Mouse (Mus musculus) Patski (cell line): Measurements from ENCODE around the gene Phf1. TPM values are rescaled to one million over a fixed set of nuclear protein-coding genes. Genes with fewer than 3 reads are reported as not detected.

ENCODE experiments used
- ATAC-seq: fragments of 100-300 bp; one replicate; pipeline ENCODE4 v1.8.0; 2021
- CTCF ChIA-PET: fragments of 350-600 bp; sonication (Branson Sonifier 250); formaldehyde crosslinking; loops from one replicate; lab custom pipeline; 2022; ENCODE audit warnings: inconsistent platforms; lab: Charles Lee
- POLR2A ChIA-PET: fragments of 350-600 bp; sonication (Branson Sonifier 250); formaldehyde crosslinking; loops from one replicate; lab custom pipeline; 2022; ENCODE audit warnings: antibody characterized with exemption, inconsistent platforms; lab: Charles Lee
- DNase-seq: peaks from one replicate; pipeline ENCODE4 v3.0.0-alpha.2; 2011; ENCODE audit warnings: low read depth, low spot score
- H3K27me3 ChIP-seq: fragments of 371-371 bp; one replicate; pipeline ENCODE4 v1.5.1; 2021
- CTCF ChIP-seq: fragments of 100-300 bp; IDR thresholded peaks from one replicate; pipeline ENCODE4 v1.5.1; 2021
- in situ Hi-C: fragments of 300-500 bp; cut with MboI; formaldehyde crosslinking; loops from 3 replicates; pipeline ENCODE4 v1.11.1; 2018; ENCODE audit warnings: low pct_unique_long_range_greater_than_20kb, mixed read lengths
- polyA plus RNA-seq: library from polyadenylated mRNA; unstranded; gene quantifications from one replicate; pipeline ENCODE4 v1.2.3, GENCODE M21; 2021

Gene Phf1
- polyA plus RNA-seq, 1 experiment from 2014 or later, result 37.2 TPM

DNA sequence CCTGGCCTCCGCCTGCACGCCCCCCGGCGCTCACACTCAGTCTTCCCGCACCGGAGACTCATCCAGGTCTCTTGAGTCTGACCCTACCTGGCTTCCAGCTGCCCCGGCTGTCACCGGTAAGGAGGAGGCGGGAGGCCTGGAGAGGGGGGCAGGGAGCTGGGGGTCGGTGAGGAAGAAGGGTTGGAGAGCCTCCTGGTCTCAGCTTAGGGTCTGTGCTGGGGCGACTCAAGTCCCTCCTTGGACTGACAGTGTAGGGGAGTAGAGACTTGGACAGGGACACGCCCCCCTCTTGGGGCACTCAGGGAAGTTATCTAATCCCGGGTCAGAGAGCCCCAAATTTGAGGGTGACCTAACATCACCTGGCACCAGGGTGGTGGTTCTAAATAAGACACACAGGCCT, 567 bp downstream of the Phf1 start:
- H3K27me3 ChIP-seq, result no peaks in the 10 kb centered on the region
- TF ChIP-seq CTCF, result no peak
- in situ Hi-C loops, result loop anchor here (5.0 to 25.0 kb wide), 2 partner anchors 94 to 179 kb away; partner anchors contain the start of gene Bak1

DNA sequence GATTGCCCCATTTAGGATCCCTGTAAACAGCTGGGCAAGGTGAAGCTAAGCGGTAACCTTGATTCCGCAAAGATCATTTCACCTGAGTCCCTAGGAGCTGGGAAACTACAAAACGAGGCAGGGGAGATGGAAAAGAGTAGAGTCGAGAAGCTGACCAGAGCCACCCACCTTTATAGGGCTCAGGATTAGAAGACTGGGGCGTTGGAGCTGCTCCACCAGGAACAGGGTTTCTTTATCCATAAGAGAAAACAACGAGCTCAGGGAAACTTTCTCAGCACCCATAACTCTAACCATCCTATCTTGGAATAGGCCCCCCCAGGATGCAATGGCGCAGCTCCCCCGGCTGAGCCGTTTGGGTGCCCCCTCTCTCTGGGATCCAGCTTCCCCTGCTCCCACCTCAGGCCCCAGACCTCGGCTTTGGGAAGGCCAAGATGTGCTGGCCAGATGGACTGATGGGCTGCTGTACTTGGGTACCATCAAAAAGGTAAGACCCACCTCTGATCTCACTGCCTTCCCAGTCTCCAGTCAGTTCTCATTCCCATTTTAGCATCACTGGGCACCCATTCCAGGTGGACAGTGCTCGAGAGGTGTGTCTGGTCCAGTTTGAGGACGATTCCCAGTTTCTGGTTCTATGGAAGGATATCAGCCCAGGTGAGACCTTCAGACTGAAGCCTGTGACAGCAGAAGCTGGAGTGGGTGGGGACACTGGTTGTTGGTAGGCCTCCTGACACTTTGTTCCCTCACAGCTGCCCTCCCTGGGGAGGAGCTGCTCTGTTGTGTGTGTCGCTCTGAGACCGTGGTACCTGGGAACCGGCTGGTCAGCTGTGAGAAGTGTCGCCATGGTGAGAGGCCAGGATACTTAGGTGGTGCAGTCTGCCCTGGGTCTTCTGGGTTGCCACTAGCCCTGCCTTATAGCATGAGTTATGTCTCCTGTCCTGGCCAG, 1.3 kb downstream of the Phf1 start:
- DNase-seq (no peak), ATAC-seq (no peak)
- H3K27me3 ChIP-seq, result no peaks in the 10 kb centered on the region
- CTCF ChIA-PET, result interaction anchor here (1.6 kb wide), 1 partner anchor 9 kb away, joined by 3 read pairs; no protein-coding TSS in a partner anchor
- in situ Hi-C loops, result loop anchor here (5.0 to 25.0 kb wide), 2 partner anchors 93 to 178 kb away; partner anchors contain the start of gene Bak1
- TF ChIP-seq CTCF, result no peak
- POLR2A ChIA-PET, result interaction anchor here (1.2 kb wide), 1 partner anchor 95 kb away, joined by 4 read pairs; no protein-coding TSS in a partner anchor

More for the DNA sequence above, 567 bp downstream of the Phf1 start:
- no peak for ATAC-seq
- ChIA-PET POLR2A (interaction anchor here (0.6 to 1.2 kb wide), 2 partner anchors 78 to 96 kb away, joined by 4 to 7 read pairs; no protein-coding TSS in a partner anchor), CTCF (interaction anchor here (1.6 kb wide), 1 partner anchor 10 kb away, joined by 3 read pairs; no protein-coding TSS in a partner anchor)
- DNase-seq, result no peak

DNA sequence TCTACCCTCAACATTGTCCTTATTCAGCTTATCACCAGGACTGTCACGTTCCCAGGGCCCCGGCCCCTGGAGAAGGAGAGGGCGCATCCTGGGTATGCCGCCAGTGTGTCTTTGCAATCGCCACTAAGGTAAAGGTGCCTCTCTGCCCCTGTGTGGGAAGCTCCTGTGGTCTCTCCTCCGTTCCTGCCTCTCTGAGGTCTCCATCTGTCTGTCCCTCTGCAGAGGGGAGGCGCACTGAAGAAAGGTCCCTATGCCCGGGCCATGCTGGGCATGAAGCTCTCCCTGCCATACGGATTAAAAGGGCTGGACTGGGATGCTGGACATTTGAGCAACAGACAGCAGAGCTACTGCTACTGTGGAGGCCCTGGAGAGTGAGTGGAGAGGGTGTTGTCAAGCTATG, 2.2 kb downstream of the Phf1 start:
- ATAC-seq, result no peak
- ChIA-PET POLR2A (no interaction called here), CTCF (no interaction called here)
- DNase-seq, result no peak
- TF ChIP-seq CTCF, result no peak
- H3K27me3 ChIP-seq, result no peaks in the 10 kb centered on the region
- in situ Hi-C loops, result loop anchor here (25.0 kb wide), 1 partner anchor 177 kb away; no protein-coding TSS in a partner anchor

DNA sequence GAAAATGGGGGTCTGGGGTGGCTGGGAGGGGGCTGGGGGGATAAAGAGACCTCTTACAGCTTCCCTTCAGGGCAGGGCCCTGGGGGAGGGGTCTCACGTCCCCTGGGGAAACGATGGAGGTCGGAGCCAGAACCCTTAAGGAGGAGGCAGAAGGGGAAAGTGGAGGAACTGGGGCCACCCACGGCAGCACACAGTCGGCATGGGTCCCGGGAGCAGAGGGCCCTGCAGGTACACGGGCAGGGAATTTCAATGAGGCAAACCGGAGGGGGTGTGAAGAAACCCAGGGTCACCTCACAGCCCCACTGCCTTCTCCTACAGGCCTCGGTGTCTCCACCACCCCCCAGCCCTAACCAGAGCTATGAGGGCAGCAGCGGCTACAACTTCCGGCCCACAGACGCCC, 3.6 kb downstream of the Phf1 start:
- ChIA-PET POLR2A (interaction anchor here (0.6 kb wide), 1 partner anchor 168 kb away, joined by 5 read pairs; no protein-coding TSS in a partner anchor), CTCF (no interaction called here)
- DNase-seq (no peak), ATAC-seq (no peak)
- TF ChIP-seq CTCF, result no peak
- in situ Hi-C loops, result loop anchor here (25.0 kb wide), 1 partner anchor 176 kb away; no protein-coding TSS in a partner anchor
- no peaks in the 10 kb centered on the region for H3K27me3 ChIP-seq

DNA sequence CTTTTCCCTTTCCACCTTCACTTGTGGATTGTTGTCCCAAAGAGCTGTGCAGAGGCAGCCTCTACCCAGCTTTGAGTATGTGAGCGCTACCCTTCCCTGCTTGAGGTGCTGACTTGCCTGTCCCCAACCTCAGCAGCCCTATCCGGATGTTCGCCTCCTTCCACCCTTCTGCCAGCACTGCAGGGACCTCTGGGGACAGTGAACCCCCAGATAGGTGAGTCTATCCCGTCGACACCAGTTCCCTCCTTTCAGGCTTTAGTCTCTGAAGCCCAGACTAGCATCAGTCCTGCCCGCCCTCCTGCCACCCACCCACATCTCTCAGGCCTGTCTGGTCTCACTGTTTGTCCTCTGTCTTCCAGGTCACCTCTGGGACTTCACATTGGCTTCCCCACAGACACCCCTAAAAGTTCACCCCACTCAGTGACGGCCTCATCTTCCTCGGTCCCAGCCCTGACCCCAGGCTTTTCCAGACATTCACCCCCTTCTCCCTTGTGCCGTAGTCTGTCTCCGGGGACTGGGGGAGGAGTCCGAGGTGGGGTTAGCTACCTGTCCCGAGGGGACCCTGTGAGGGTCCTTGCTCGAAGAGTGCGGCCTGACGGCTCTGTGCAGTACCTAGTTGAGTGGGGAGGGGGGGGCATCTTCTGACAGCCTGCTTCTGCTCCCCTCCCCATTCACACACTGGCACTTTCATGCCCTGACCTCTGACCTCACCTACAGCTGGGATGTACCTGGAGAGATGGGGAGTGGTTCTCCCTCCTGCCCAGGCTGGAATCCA, 4.3 kb downstream of the Phf1 start:
- POLR2A ChIA-PET, result interaction anchor here (0.6 to 2.1 kb wide), 4 partner anchors 19 to 921 kb away, joined by 3 to 6 read pairs (median 4); no protein-coding TSS in a partner anchor
- H3K27me3 ChIP-seq, result no peaks in the 10 kb centered on the region
- no peak for TF ChIP-seq CTCF
- in situ Hi-C loops, result loop anchor here (25.0 kb wide), 1 partner anchor 175 kb away; no protein-coding TSS in a partner anchor
- CTCF ChIA-PET, result no interaction called here
- DNase-seq, result no peak
- ATAC-seq, result no peak

DNA sequence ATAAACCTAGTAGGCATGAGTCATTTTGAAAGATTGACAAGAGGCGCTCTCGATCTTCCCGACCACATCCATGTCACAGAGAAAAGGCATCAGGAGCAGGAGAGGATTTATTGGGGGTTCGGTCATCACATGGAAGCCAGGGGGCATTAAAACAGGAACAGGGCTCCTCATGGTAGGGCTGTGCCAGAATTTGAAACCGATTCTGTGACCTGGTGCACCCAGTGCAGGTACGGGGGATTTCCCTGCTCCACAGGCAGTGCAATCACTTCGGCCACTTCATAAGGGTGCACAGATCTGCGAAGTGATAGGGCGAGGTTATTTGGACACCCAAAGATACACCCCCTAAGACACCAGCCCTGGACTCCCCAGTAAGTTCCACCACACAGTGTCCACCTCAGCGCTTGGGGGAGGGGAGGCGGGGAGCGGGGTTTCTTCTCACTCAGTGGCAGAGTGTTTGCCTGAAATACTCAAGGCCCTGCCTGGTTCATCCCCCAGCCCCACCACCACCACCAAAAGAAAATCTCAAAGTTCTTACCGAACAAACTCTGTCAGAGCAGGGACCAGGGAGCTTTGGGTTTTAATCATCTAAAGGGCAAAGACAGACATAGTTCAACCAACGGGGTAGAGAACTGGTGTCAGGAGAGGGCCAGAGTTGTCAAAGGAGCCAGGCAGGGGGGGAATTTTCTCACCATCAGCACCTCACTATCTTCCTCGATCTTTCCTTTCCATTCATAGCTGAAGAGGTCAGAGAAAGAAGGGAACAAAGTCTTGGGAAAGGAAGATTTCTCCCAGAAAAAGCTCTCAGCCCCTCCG, 5.2 kb downstream of the Phf1 start:
- H3K27me3 ChIP-seq, result no peaks in the 10 kb centered on the region
- ATAC-seq (no peak), DNase-seq (no peak)
- CTCF ChIA-PET, result interaction anchor here (0.9 kb wide), 1 partner anchor 32 kb away, joined by 3 read pairs; no protein-coding TSS in a partner anchor
- POLR2A ChIA-PET, result interaction anchor here (0.6 to 2.1 kb wide), 3 partner anchors 18 to 826 kb away, joined by 3 to 6 read pairs (median 3); no protein-coding TSS in a partner anchor
- in situ Hi-C loops, result loop anchor here (25.0 kb wide), 1 partner anchor 174 kb away; no protein-coding TSS in a partner anchor
- TF ChIP-seq CTCF, result no peak

DNA sequence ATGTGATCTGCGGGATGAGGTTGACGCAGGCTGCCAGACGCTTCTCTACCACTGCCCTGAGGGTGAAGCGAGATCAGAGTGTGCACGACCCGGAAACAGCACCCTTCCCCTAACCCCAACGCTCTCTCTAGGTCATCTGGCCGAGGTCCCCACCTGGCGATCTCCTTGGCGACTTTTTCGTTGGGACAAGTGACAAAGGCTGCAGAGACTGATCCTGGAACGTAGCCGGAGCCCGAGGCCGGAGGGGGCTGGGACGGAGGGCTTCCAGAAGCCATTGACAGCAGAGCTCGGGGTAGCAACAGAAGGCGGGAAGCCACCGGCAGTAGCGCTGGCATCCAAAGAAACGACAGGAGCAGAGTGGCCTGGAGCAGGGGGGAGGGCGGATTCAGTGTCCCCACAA, 5.9 kb downstream of the Phf1 start:
- TF ChIP-seq CTCF, result no peak
- no peak for ATAC-seq
- in situ Hi-C loops, result loop anchor here (25.0 kb wide), 1 partner anchor 174 kb away; no protein-coding TSS in a partner anchor
- CTCF ChIA-PET, result interaction anchor here (0.9 kb wide), 1 partner anchor 31 kb away, joined by 3 read pairs; no protein-coding TSS in a partner anchor
- no peaks in the 10 kb centered on the region for H3K27me3 ChIP-seq
- POLR2A ChIA-PET, result interaction anchor here (1.3 to 2.1 kb wide), 2 partner anchors 9 to 18 kb away, joined by 4 to 6 read pairs; no protein-coding TSS in a partner anchor
- DNase-seq, result no peak

DNA sequence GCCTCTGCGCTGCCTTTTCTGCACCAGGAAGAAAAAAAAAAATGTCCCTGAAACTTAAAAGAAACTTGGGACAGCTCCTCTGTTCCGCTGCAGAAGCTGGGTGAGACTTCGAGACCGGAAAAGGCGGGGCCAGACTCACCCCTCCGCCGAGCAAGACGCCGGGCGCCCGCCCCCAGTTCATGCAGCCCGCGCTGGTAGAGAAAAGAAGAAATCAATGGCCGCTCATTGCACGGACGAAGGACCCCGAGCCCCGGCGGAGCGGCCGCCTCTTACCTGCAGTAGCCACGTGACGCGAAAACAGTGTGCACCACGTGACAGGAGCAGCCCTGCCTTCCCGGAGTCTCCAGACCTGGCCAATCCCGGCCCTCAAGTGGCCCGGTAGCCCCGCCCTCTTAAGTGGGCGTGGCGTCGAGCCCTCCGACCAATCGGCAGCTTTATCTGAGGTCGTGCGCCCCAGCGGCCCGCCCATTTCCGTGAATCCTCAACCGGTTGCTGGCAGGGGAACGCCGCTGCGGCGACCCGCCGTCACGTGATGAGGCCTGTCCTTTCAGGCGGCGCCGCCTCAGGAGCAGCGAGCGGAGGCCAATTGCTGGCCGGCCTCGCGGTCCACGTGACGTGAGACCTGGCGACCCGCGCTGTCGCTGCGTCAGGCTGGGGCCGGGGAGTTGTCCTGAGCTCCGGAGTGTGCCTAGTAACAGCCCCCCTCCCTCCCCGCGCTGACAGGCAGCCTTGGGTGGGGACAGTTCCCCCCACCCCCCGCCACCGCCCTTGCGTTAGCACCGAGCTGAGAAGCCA, 6.5 kb downstream of the Phf1 start, which contains the start of gene Cuta:
Gene Cuta, minus strand, starts transcription at position 392 of the 795 bp plus-strand sequence.
- no peaks in the 10 kb centered on the region for H3K27me3 ChIP-seq
- DNase-seq (peak; percentile 96), ATAC-seq (peak; percentile 89)
- POLR2A ChIA-PET, result interaction anchor here (1.1 to 1.3 kb wide), 2 partner anchors 9 to 34 kb away, joined by 3 to 4 read pairs; partner anchors contain the start of gene Zbtb9
- CTCF ChIA-PET, result no interaction called here
- in situ Hi-C loops, result loop anchor here (25.0 kb wide), 1 partner anchor 173 kb away; no protein-coding TSS in a partner anchor
- no peak for TF ChIP-seq CTCF
